Mouse (Mus musculus): ENCODE results near the gene Zfp618. TPM values are rescaled to one million over a fixed set of nuclear protein-coding genes. Genes with fewer than 3 reads are reported as not detected.

Zfp618 gene
- polyA plus RNA-seq, 1 experiment from 2014 or later, result 8.9 TPM

DNA sequence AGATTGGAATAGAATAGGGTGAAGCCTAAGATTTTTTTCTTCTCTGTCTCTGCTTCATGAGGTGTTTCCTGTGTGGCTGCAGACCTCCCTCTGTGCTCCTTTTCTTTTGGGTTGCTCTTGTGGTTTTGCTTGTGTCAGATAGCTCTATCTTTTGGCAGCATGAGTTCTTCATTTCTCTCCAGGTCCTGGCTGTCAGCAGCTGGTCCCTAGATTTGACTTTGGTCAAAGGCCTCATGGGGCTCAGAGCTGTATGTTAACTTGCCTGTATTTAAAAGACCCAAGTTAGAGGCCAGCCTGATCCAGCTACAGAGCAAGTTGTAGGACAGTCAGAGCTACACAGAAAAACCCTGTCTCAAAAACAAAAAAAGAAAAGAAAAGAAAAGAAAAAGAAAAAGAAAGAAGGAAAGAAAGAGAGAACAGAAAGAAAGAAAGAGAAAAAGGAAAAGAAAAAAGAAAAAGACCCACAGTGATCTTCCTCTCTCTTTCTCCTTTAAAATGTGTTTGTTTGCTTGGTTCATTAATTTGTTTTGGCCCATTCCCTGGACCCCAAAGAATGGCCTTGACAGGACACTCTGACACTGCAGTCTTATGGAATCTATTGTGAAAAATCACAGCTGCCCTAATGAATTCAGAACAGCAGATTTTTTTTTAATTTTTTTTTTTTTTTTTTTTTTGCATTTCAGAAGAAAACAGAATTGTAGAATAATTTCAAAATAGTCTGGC is 84.4 kb downstream of the Zfp618 start:
- Histone ChIP-seq H3K9ac (ENCODE audit: low read length) (no peak overlapping the region), H3K4me1 (ENCODE audit: control insufficient read depth in 2 of 2, insufficient read depth in 2 of 2, low read length in 2 of 2) (peaks cover 9 to 43% of the 10 kb centered on the region in 2 experiments), H3K9me3 (ENCODE audit: control insufficient read depth, low read length) (no peaks in the 10 kb centered on the region), H3K36me3 (ENCODE audit: control insufficient read depth, insufficient read depth, low read length) (no peaks in the 10 kb centered on the region), H3K27me3 (ENCODE audit: control insufficient read depth, insufficient read depth, low read length) (no peaks in the 10 kb centered on the region), H3K4me3 (ENCODE audit: control insufficient read depth in 1 of 2, insufficient read depth in 1 of 2, low read depth in 1 of 2, low read length in 2 of 2) (no peak overlapping the region), H3K27ac (replicated peaks in 1 of 2; ENCODE audit: control insufficient read depth in 1 of 2, insufficient read depth in 1 of 2, low read depth in 2 of 2, low read length in 2 of 2) (peak overlapping the region; percentile 29 to 58), H3K4me2 (ENCODE audit: low read length) (no peak overlapping the region)
- ATAC-seq (ENCODE audit: insufficient number of reproducible peaks, insufficient read depth, low FRiP score, low read depth), result no peak

DNA sequence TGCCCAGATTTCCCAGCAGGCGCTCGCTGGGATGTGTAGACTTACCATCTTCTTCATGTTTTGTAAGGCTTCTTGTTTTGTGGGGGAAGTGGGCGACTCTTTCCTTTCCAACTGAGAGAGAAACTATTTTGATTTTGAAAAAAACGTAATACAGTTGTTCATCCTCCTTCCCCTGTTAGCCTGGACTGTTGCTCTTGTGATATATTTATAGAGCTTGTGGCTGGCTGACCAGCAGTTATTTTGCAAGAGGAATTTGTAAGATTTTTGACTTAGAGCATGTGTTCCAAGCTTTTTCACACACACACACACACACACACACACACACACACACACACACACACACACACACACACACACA is 84.9 kb downstream of the Zfp618 start:
- 60% methylated on average over 4 of the region's 4 CpGs for WGBS
- Histone ChIP-seq H3K9me3 (ENCODE audit: control insufficient read depth, low read length) (no peaks in the 10 kb centered on the region), H3K4me2 (ENCODE audit: low read length) (no peak overlapping the region), H3K36me3 (ENCODE audit: control insufficient read depth, insufficient read depth, low read length) (no peaks in the 10 kb centered on the region), H3K9ac (ENCODE audit: low read length) (no peak overlapping the region), H3K4me1 (ENCODE audit: control insufficient read depth in 2 of 2, insufficient read depth in 2 of 2, low read length in 2 of 2) (peaks cover 13 to 47% of the 10 kb centered on the region in 2 experiments), H3K27ac (replicated peaks in 1 of 2; ENCODE audit: control insufficient read depth in 1 of 2, insufficient read depth in 1 of 2, low read depth in 2 of 2, low read length in 2 of 2) (no peak overlapping the region; a peak in 1 of 4 replicates), H3K27me3 (ENCODE audit: control insufficient read depth, insufficient read depth, low read length) (no peaks in the 10 kb centered on the region), H3K4me3 (ENCODE audit: control insufficient read depth in 1 of 2, insufficient read depth in 1 of 2, low read depth in 1 of 2, low read length in 2 of 2) (no peak overlapping the region)
- ATAC-seq (ENCODE audit: insufficient number of reproducible peaks, insufficient read depth, low FRiP score, low read depth), result no peak

DNA sequence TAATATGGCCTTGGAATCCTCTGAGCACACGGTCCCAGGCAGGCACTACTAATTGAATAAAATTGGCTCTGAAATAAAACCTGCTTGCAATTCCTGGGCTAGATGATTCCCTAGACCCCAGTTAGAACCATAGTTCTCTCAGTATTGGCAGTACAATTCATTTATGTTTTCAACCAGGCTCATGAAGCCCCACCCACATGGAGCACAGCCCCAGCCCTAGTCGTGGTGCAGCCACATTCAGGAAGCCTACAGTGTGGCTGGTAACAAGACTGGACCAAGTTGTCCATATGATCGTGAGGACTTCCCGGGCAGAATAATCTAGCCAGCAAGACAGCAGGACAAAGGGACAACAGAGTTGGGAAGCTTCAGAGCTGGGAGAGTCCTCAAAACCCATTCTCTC is 85.6 kb downstream of the Zfp618 start:
- no peak overlapping the region for H3K27ac ChIP-seq (replicated peaks in 1 of 2; ENCODE audit: control insufficient read depth in 1 of 2, insufficient read depth in 1 of 2, low read depth in 2 of 2, low read length in 2 of 2)
- no peak overlapping the region for H3K9ac ChIP-seq (ENCODE audit: low read length)
- H3K4me1 ChIP-seq (ENCODE audit: control insufficient read depth in 2 of 2, insufficient read depth in 2 of 2, low read length in 2 of 2), result peaks cover 13 to 50% of the 10 kb centered on the region in 2 experiments
- H3K36me3 ChIP-seq (ENCODE audit: control insufficient read depth, insufficient read depth, low read length), result no peaks in the 10 kb centered on the region
- no peak overlapping the region for H3K4me3 ChIP-seq (ENCODE audit: control insufficient read depth in 1 of 2, insufficient read depth in 1 of 2, low read depth in 1 of 2, low read length in 2 of 2)
- WGBS, result 69% methylated on average over 4 of the region's 4 CpGs
- ATAC-seq (ENCODE audit: insufficient number of reproducible peaks, insufficient read depth, low FRiP score, low read depth), result no peak
- H3K9me3 ChIP-seq (ENCODE audit: control insufficient read depth, low read length), result no peaks in the 10 kb centered on the region
- H3K4me2 ChIP-seq (ENCODE audit: low read length), result no peak overlapping the region
- no peaks in the 10 kb centered on the region for H3K27me3 ChIP-seq (ENCODE audit: control insufficient read depth, insufficient read depth, low read length)

DNA sequence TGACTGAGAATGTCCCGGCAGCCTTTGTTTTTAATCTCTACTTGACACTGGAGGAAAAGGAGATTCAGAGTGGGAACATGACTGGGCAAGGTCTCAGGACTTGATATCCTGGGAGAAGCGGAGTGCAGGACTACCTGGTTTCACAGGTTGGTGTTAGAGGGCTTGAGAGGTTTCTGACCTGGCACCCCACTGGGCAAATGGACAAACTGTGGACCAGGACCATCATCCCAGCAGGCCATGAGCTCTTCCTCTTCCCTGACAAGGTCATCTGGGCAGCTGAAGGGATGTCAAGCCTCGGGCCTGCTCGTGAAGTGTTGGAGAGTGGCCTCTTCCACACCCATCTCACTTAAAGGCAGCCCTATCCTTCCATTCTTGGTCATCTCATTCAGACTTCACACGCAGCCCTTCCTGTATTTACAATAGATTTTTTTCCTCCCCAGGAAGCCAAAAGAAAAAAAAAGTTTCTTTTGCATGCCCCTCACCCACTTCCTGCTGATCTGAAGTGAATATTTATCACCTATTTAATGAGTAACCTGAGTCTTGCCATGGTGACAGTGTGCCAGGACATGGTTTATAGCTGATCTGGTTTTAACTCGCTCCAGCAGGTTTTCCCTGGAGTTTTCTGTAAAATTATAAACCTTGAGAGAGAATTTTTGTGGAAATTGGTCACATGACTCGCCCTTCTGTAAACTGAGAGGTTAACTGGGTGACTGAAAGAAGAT is 86.7 kb downstream of the Zfp618 start:
- Histone ChIP-seq H3K4me3 (ENCODE audit: control insufficient read depth in 1 of 2, insufficient read depth in 1 of 2, low read depth in 1 of 2, low read length in 2 of 2) (no peak overlapping the region), H3K9me3 (ENCODE audit: control insufficient read depth, low read length) (no peaks in the 10 kb centered on the region), H3K9ac (ENCODE audit: low read length) (no peak overlapping the region), H3K4me1 (ENCODE audit: control insufficient read depth in 2 of 2, insufficient read depth in 2 of 2, low read length in 2 of 2) (peaks cover 20 to 60% of the 10 kb centered on the region in 2 experiments), H3K4me2 (ENCODE audit: low read length) (no peak overlapping the region), H3K27me3 (ENCODE audit: control insufficient read depth, insufficient read depth, low read length) (no peaks in the 10 kb centered on the region), H3K36me3 (ENCODE audit: control insufficient read depth, insufficient read depth, low read length) (no peaks in the 10 kb centered on the region), H3K27ac (replicated peaks in 1 of 2; ENCODE audit: control insufficient read depth in 1 of 2, insufficient read depth in 1 of 2, low read depth in 2 of 2, low read length in 2 of 2) (peak overlapping the region in 1 of 2 experiments; percentile 47; a peak in 1 of 4 replicates)
- WGBS, result 44% methylated on average over 7 of the region's 7 CpGs
- no peak for ATAC-seq (ENCODE audit: insufficient number of reproducible peaks, insufficient read depth, low FRiP score, low read depth)

DNA sequence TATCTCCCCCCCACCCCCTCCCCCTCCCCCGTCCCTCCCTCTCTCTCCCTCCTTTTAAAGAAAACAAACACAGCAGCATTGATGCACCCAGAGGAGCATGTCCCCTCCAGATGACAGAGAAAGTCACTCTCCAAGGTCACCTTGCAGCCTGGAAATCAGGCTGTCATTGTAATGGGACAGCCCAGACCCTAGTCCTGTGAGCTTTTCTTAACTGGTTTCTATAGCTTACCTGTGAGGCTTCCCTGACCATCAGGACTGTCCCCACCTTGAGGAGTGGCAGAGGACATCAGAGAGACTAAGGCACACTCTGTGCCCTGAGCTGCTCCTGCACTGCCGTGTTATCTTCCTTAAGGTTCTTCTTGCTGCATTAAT is 87.3 kb downstream of the Zfp618 start:
- Histone ChIP-seq H3K36me3 (ENCODE audit: control insufficient read depth, insufficient read depth, low read length) (no peaks in the 10 kb centered on the region), H3K4me3 (ENCODE audit: control insufficient read depth in 1 of 2, insufficient read depth in 1 of 2, low read depth in 1 of 2, low read length in 2 of 2) (no peak overlapping the region), H3K27ac (replicated peaks in 1 of 2; ENCODE audit: control insufficient read depth in 1 of 2, insufficient read depth in 1 of 2, low read depth in 2 of 2, low read length in 2 of 2) (0 out of 4 replicates have a peak overlapping the region, but pooled peaks of 1 of the 2 experiments have one; percentile 28), H3K9ac (ENCODE audit: low read length) (no peak overlapping the region), H3K9me3 (ENCODE audit: control insufficient read depth, low read length) (no peaks in the 10 kb centered on the region), H3K4me2 (ENCODE audit: low read length) (no peak overlapping the region), H3K4me1 (ENCODE audit: control insufficient read depth in 2 of 2, insufficient read depth in 2 of 2, low read length in 2 of 2) (peaks cover 20 to 61% of the 10 kb centered on the region in 2 experiments), H3K27me3 (ENCODE audit: control insufficient read depth, insufficient read depth, low read length) (no peaks in the 10 kb centered on the region)
- WGBS, result 37% methylated on average over 2 of the region's 2 CpGs
- no peak for ATAC-seq (ENCODE audit: insufficient number of reproducible peaks, insufficient read depth, low FRiP score, low read depth)

DNA sequence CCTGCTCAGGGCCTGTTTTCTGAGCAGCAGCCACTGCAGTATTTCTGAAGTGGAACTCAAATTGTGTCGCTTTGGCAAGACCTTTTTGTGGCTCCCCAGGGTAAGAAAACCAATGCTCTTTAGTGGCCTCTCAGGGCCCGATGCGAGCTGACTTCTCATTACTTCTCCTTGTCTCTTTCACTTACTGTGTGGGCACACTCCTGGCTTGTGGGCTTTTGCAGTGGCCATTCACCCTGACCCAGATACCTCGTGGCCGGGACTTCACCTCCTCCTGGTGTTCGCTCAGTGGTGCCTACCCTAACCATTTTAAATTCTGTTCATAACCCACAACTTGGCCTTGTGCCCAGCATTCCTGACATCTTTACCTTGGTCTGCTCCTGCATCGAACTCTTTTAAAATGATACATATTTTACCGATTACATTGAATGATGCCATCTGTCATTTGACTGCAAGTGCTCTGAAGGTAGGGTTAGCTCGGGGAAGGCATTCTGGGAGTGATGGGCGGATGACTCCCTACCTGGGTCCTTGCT is 89.9 kb downstream of the Zfp618 start:
- Histone ChIP-seq H3K4me1 (ENCODE audit: control insufficient read depth in 2 of 2, insufficient read depth in 2 of 2, low read length in 2 of 2) (peaks cover 21 to 44% of the 10 kb centered on the region in 2 experiments), H3K27ac (replicated peaks in 1 of 2; ENCODE audit: control insufficient read depth in 1 of 2, insufficient read depth in 1 of 2, low read depth in 2 of 2, low read length in 2 of 2) (no peak overlapping the region), H3K4me3 (ENCODE audit: control insufficient read depth in 1 of 2, insufficient read depth in 1 of 2, low read depth in 1 of 2, low read length in 2 of 2) (no peak overlapping the region), H3K9ac (ENCODE audit: low read length) (no peak overlapping the region), H3K36me3 (ENCODE audit: control insufficient read depth, insufficient read depth, low read length) (no peaks in the 10 kb centered on the region), H3K27me3 (ENCODE audit: control insufficient read depth, insufficient read depth, low read length) (no peaks in the 10 kb centered on the region), H3K9me3 (ENCODE audit: control insufficient read depth, low read length) (no peaks in the 10 kb centered on the region), H3K4me2 (ENCODE audit: low read length) (no peak overlapping the region)
- ATAC-seq (ENCODE audit: insufficient number of reproducible peaks, insufficient read depth, low FRiP score, low read depth), result no peak
- 77% methylated on average over 10 of the region's 10 CpGs for WGBS

DNA sequence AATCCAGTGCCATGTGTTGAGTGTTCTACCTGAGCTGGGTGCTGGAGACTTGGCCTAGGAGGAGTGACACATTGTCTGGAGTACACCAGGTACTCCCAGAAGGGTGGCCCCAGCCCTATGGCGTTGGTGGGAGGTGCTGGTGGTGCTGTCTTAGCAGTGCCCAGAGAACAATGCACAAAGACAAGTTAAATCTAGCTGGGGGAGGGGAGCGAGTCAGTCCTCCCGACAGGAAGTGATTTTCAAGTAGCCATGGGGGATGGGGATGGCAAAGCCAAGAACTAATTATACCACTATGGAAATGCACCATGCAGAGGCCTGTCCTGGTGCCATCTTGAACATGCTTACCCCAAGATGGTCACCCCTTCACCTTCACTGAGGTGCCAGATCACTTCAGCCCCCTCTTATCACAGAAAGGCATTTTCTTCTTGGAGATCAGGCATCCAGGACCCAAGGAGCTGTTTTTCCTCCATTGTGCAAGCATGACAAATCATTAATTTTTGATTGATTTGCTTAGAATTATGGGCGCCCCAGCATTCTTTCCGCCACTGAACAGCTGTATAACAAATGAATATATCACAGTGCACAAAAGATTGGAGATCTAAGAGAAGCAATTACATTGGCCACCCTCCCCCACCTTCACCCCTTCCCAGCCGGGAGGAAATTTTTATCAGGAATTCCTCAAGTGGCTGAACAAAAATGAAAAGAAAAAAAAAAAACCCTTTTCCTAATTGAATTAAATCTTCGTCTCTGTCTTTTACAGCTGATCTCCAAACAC is 91.5 kb downstream of the Zfp618 start:
- peaks cover 22 to 34% of the 10 kb centered on the region in 2 experiments for H3K4me1 ChIP-seq (ENCODE audit: control insufficient read depth in 2 of 2, insufficient read depth in 2 of 2, low read length in 2 of 2)
- no peaks in the 10 kb centered on the region for H3K9me3 ChIP-seq (ENCODE audit: control insufficient read depth, low read length)
- no peak for ATAC-seq (ENCODE audit: insufficient number of reproducible peaks, insufficient read depth, low FRiP score, low read depth)
- 55% methylated on average over 7 of the region's 7 CpGs for WGBS
- no peak overlapping the region for H3K4me2 ChIP-seq (ENCODE audit: low read length)
- no peaks in the 10 kb centered on the region for H3K27me3 ChIP-seq (ENCODE audit: control insufficient read depth, insufficient read depth, low read length)
- no peak overlapping the region for H3K4me3 ChIP-seq (ENCODE audit: control insufficient read depth in 1 of 2, insufficient read depth in 1 of 2, low read depth in 1 of 2, low read length in 2 of 2)
- H3K27ac ChIP-seq (replicated peaks in 1 of 2; ENCODE audit: control insufficient read depth in 1 of 2, insufficient read depth in 1 of 2, low read depth in 2 of 2, low read length in 2 of 2), result no peak overlapping the region
- H3K36me3 ChIP-seq (ENCODE audit: control insufficient read depth, insufficient read depth, low read length), result no peaks in the 10 kb centered on the region
- H3K9ac ChIP-seq (ENCODE audit: low read length), result no peak overlapping the region
